Mouse (Mus musculus) layer of hippocampus, adult 11-12 months (tissue): Measurements from ENCODE around the gene H2-M5.
"Not testable (repeated sequence)": the region's sequence is repeated elsewhere in the genome, so short reads cannot be mapped to it uniquely, and the experiment has no call there.

Source experiments
- DNase-seq: peaks from one replicate; pipeline ENCODE4 v3.0.0; 2022; ENCODE audit warnings: low spot score

Gene H2-M5

GRCm38 (mm10) chr17:36993770-36994325 is 4.5 kb upstream of the H2-M5 start:
- DNase-seq, result no peak

GRCm38 (mm10) chr17:36992336-36993104 is 3.2 kb upstream of the H2-M5 start:
- DNase-seq, result no peak

- not testable (repeated sequence) for DNase-seq
Observed at GRCm38 (mm10) chr17:36990630-36991029, 1.3 kb upstream of the H2-M5 start.

GRCm38 (mm10) chr17:36988475-36988874 is 862 bp downstream of the H2-M5 start:
- DNase-seq, result no peak

- no peak for DNase-seq
Observed at GRCm38 (mm10) chr17:36982253-36983155, 6.8 kb downstream of the H2-M5 start.

GRCm38 (mm10) chr17:36981845-36982244 is 7.5 kb downstream of the H2-M5 start:
- DNase-seq, result no peak

GRCm38 (mm10) chr17:36981221-36981813 is 8.0 kb downstream of the H2-M5 start, which contains the start of gene 2410137M14Rik:
TSS of gene 2410137M14Rik (minus strand) at chr17:36981237.
- no peak for DNase-seq

- DNase-seq, result no peak
Observed at GRCm38 (mm10) chr17:36973271-36973787, 16.0 kb downstream of the H2-M5 start.

GRCm38 (mm10) chr17:36972791-36973190 is 16.5 kb downstream of the H2-M5 start:
- no peak for DNase-seq

- DNase-seq, result no peak
Observed at GRCm38 (mm10) chr17:36971172-36971850, 18.0 kb downstream of the H2-M5 start.

GRCm38 (mm10) chr17:36970316-36970890 is 18.9 kb downstream of the H2-M5 start:
- DNase-seq, result no peak

- no peak for DNase-seq
Observed at GRCm38 (mm10) chr17:36966875-36967274, 22.5 kb downstream of the H2-M5 start.

- no peak for DNase-seq
Observed at GRCm38 (mm10) chr17:36961125-36961524, 28.2 kb downstream of the H2-M5 start.

GRCm38 (mm10) chr17:36958884-36959283 is 30.5 kb downstream of the H2-M5 start:
- DNase-seq, result no peak

- peak; percentile 97 for DNase-seq
Observed at GRCm38 (mm10) chr17:36957999-36958743, 31.2 kb downstream of the H2-M5 start, which contains the start of the genes Znrd1 and Znrd1as. TSS of gene Znrd1 (minus strand) at chr17:36958559. TSS of gene Znrd1as (plus strand) at chr17:36958592.

GRCm38 (mm10) chr17:36953062-36953461 is 36.3 kb downstream of the H2-M5 start:
- no peak for DNase-seq

GRCm38 (mm10) chr17:36952631-36953030 is 36.7 kb downstream of the H2-M5 start:
- DNase-seq, result no peak

GRCm38 (mm10) chr17:36950981-36951947 is 38.1 kb downstream of the H2-M5 start, which contains the start of gene Ppp1r11:
TSS of gene Ppp1r11 (minus strand) at chr17:36951741.
- peak; percentile 97 for DNase-seq

GRCm38 (mm10) chr17:36949265-36949664 is 40.1 kb downstream of the H2-M5 start:
- DNase-seq, result no peak
